Mouse (Mus musculus): ENCODE data around the gene Eif2d.
A peak's percentile ranks its signal among the peaks of the same experiment; 100 is the strongest.
"Not testable (repeated sequence)": the region's sequence is repeated elsewhere in the genome, so short reads cannot be mapped to it uniquely, and the experiment has no call there.

Gene Eif2d

DNA sequence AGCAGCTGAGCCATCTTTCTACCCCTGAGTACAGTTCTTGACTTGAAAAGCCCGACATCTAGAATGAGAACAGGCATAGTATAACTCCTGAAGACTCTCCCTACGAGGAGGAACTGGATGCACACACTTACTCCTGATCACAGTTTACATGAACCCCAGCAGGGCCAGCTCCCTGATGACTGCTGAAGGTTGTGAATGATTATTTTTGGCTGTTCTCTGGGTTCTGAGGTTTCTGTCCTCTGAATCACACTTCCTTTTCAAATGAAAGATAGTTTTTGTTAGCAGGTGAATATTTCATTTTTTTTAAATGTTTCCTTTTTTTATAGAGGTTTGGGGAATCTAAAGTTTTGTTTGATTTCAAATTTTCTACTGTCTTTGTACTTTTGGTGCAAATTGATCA is 11.5 kb upstream of the Eif2d start:
- DNase-seq, result no peak

DNA sequence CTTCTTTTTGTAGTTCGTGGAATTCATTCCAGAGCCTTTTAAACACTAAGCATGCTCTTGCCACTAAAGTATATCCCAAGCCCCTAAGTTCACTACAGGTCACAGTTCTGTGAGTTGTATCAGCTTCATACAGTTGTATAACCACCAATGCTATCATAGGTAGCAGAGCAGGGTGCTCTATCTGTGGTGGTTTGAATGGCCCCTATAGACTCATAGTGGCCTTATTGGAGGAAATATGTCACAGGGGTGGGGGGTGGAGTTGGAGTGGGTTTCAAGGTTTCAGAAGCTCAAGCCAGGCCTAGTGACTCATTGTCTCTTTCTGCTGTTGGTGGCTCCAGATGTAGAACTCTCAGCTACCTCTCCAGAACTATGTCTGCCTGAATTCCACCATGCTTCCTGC is 10.5 kb upstream of the Eif2d start:
- no peak for DNase-seq

DNA sequence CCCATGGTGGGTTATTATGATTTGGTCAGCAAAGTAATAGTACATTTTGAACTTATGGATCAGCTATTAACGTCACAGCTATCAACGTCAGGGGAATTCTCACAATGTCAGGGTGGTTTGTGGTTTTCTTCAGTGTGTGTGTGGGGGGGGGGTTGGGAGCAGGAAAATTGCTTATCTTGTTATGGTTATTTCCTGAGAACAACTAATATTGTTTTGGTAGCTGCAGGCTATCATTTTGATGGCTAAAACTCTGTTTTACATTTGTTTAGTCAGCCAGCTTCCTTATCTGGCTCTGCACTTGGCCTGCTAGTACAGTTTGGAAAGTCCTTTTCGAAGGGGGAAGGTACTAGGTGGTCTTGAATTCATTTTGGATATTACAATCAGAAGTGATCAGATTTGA is 7.8 kb upstream of the Eif2d start:
- DNase-seq, result not testable (repeated sequence)

DNA sequence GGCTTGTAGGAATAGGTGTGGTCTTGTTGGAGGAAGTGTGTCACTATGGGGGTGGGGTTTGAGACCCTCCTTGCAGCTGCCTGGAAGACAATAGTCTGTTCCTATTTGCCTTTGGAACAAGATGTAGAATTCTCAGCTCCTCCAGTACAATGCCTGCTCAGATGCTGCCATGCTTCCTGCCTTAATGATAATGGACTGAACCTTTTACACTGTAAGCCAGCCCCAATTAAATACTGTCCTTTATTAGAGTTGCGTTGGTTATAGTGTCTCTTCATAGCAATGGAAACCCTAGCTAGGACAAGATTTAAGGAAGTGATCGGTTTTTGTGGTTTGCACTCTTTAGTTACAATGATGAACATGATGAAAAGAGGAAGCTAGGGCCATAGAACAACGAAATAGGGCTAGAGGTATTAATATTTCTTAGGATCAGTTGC is 6.8 kb upstream of the Eif2d start:
- no peak for DNase-seq

DNA sequence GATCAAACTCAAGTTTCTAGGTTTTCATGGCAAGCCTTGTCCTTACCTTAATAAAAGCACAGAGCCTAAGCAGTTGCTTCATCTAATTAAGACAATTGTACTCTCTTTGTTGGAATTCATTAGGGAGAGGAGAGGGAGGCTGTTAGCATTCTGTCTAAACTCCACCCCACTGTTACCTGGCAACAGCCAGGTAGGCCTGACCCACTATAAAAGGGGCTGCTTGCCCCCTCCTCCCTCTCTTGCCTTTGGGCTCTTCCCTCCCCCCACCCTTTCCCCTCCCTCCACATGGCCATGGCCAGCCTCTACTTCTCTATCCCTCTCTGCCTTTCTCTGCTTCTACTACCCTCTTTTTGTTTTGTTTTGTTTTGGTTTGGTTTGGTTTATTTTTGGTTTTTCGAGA is 3.5 kb upstream of the Eif2d start:
- no peak for DNase-seq

DNA sequence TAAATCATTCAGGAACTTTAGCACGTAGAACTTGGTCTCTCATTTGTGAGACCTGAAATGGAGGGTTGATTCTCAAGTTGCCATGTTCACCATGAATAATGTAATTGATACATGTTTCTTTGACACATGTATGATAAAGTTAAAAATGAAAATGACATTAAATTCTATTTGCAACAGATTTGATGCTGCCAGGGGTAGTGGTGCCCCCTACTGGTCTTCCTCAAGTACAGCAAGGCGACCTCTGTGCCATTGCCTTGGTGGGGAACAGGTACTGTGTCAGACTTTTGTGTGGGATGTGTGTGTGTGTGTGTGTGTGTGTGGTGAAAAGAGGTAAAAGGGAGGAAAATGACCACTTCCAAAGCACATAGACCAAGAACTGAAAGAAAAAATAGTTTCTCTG is 2.5 kb downstream of the Eif2d start:
- DNase-seq, result peak; percentile 43

DNA sequence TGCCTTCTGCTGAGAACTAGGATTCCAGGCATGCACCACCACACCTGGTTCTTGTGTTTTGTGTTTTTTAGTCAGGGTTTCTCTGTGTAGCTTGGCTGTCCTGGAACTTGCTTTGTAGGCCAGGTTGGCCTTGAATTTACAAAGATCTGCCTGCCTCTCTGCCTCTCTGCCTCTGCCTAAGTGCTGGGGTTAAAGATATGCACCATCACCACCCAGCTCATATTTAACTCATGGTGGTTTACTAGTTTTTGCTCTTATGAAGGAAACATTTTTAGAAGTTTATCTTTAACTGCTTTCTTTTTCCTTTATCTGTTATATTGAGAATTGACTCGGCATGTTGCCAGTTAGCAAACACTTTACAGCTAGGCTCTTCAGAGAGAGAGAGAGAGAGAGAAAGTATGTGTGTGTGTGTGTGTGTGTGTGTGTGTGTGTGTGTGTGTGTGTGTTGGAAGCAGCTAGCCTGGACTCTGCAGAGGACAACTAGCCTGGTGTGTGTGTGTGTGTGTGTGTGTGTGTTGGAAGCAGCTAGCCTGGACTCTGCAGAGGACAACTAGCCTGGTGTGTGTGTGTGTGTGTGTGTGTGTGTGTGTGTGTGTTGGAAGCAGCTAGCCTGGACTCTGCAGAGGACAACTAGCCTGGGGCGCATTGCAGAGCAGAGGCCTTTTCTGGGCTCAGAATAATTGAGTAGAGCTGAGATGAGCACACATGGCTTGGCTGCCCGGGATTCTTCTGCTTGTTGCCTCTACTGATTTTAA is 6.8 kb downstream of the Eif2d start:
- not testable (repeated sequence) for DNase-seq

DNA sequence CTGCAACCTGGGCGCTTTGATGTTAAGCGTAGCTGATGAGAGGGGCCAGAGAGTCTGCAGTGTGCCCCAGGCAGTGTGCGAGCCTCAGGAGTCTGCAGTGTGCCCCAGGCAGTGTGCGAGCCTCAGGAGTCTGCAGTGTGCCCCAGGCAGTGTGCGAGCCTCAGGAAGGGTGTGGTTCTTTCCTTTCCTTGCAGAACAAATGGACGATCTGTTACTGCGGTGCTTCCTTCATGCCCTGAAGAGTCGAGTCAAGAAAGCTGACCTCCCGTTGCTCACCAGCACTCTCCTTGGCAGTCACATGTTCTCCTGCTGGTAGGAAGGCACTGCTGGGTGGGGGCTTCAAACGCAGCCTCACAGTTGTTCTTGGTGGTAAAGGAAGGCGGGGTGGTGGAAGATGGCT is 8.1 kb downstream of the Eif2d start:
- DNase-seq, result no peak

DNA sequence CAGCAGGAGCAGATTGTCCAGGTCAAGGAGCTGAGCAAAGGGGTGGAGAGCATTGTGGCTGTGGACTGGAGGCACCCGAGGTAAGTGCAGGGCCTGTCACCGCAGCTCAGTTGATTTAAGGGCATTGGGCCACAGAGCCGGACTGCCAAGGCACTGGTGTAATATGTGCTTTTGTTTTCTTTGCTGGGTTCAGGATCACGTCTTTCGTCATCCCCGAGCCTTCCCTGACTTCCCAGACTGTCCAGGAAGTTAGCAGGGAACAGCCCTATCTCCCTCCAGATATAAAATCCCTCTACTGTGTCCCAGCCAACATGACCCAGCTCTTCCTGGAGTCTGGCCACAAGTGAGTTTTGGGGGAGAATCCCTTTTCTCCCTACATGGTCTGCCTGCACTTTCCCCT is 11.4 kb downstream of the Eif2d start:
- DNase-seq, result no peak

DNA sequence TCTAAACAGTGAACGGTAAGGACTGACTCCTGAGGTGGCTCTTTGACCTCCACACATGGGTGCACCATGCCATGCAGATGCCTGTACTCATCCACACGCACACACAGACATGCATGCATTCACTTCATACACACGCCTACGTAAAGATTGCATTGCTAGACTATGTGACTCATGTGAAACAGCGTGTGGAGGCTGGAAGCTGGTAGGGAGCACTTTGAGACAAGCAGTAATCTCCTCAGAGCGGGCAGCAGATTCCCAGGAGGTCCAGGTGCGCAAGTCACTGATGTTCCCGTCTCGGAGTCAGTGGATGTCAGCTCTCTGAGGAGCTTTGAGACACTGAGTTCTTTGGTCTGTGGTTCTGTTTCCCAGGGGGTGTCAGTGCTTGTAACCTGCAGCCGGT is 14.6 kb downstream of the Eif2d start:
- DNase-seq, result no peak

DNA sequence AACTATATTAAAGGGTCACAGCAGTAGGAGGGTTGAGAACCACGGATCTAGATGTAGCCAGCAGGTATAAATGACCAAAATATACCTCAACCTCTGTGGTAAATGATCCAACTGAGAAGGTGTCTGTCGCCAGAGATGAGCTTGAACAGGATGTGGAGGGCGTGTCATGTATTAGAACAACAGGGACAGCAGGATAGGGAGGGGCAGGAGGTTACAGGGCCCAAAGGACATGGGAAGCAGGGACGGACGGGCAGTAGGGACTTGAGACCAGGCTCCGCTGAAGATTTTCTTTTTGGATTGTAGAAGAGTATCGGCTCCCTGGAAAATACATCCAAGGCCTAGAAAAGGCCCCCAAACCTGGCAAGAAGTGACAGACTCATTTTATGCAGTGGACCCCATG is 20.0 kb downstream of the Eif2d start:
- no peak for DNase-seq

DNA sequence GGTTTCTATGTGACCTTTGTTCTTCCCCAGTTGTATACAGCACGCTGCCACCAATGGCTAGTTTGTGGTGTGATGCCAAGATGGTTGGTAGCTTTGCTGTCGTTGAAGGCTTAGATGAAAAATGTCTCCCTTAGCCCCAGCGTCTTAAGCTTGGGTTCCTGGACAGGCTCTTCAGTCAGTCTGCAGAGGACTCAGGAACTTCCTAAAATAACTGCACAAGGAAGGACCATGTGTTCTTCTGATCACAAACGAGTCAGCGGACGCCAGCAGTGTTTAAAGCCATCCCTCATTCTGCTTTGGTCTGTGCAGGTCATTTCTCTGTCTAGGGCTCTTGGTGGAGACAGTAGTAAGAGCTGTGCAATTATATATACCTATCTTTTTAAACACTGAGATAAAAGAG is 20.8 kb downstream of the Eif2d start:
- DNase-seq, result no peak

DNA sequence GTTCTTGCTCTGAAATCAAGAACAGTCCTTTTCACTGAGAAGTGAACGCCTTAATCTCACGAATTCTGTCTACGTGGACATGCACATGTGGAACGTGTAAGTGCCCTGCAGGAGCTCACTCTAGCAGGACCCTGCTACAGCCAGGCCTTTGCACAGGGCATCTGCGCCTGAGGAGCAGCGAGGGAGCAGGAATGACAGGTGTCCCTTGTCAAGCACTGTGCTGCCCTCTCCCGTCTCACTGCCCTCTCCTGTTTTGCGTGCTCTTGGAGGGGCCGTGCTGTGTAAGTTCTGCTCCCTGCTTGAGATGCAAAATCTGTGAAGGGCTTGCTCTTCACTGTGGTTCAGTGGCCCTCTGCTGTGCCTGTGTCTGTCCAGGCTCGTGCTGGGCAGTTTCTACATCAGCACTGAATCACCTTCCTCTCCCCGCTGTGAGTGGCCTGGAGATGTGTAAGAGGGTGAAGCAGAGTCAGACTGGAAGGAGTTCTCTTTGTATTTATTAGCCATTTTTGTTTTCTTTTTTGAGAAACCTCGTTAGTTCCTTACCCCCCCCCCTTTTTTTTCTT is 21.4 kb downstream of the Eif2d start:
- DNase-seq, result no peak

DNA sequence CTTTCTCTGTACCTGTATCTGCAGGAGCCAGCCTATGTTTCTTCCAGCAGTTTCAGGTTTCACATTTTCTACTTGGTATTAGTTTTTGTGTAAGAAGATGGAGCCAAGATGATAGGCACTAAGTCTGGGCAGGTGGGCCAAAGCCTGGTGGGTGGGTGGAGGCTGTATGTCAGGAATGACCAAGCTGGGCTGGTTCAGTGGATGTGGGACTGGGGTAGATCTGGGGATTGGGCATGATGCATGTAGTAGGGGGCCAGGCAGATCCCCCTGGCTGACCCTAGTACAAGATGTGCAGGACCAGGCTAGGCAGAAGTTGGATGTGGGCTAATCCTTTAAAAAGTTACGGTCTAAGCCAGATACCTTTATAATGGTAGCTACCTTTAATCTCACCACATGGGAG is 22.2 kb downstream of the Eif2d start:
- DNase-seq, result no peak

DNA sequence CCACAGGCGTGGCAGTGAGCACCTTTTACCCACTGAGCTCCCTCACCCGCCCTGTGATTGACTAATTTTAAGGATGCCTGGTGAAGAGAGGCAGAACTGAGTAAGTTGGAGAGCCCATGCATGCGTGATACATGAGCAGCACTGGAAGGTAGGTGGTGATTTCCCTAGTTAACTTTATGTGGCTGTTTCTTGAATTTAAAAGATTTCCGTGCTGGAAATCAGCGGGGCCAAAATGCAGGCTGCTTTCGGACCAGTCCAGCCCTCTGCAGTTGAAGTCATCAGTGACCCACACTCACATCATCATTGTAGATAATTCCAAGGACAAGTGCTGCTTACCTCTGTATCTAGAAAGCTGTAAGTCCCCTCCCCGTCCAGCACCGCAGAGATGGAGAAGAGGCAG is 22.8 kb downstream of the Eif2d start:
- DNase-seq, result no peak

DNA sequence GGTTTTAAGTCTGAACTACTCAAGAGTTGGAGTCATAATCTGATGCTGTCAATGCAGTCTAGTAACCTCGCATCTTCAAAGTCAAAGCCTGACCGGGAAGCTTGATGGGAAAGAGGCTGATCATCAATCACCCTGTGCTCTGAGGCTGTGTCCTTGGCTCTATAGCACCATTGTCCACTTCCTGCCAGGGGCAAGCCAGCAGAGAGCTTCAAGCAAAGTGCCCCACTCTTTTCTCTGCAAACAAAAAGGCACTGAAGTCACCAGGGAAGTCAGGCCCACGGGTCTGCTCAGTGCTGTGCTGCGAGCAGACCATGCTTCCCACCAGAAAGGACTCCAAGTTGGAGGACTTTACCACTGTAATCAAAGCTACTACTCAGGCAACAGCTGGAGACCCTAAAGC is 24.3 kb downstream of the Eif2d start:
- no peak for DNase-seq

DNA sequence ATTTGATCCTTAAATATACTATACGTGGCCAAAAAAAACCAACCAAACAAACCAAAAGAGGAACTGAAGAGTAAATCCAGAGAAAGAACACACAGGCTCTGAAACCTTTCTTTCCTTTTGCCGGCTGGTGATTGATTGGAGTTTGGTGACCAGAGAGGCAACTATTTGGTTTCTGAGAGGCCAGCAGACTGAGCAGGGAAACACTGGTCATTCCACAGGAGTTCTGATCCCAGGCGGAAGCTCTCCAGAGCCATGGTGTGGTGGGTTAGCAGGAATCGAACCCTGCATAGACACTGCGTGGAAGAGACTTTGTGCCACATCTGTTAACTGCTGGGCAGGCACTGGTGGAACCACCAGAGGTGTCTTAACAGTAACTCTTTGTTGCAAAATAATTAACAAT is 25.1 kb downstream of the Eif2d start:
- DNase-seq, result no peak

DNA sequence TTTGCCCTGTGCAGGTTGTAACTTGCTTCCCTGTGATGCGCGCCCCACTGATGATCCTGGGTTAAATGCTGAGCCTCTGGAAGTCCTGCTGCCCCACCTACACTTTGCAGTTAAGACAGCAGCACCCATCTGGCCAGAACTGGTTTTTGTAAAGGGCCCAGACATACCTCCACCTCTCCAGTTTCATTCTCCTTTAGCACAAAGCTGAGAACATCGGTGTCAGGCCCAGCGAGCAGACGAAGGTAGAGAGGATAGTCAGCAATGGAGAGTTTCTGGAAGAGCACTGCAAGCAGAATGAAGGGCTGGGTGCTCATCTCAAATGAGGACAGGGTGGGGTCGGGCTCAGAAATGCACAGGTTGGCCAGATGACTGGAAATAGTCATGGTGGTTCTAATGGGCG is 27.4 kb downstream of the Eif2d start:
- DNase-seq, result no peak

DNA sequence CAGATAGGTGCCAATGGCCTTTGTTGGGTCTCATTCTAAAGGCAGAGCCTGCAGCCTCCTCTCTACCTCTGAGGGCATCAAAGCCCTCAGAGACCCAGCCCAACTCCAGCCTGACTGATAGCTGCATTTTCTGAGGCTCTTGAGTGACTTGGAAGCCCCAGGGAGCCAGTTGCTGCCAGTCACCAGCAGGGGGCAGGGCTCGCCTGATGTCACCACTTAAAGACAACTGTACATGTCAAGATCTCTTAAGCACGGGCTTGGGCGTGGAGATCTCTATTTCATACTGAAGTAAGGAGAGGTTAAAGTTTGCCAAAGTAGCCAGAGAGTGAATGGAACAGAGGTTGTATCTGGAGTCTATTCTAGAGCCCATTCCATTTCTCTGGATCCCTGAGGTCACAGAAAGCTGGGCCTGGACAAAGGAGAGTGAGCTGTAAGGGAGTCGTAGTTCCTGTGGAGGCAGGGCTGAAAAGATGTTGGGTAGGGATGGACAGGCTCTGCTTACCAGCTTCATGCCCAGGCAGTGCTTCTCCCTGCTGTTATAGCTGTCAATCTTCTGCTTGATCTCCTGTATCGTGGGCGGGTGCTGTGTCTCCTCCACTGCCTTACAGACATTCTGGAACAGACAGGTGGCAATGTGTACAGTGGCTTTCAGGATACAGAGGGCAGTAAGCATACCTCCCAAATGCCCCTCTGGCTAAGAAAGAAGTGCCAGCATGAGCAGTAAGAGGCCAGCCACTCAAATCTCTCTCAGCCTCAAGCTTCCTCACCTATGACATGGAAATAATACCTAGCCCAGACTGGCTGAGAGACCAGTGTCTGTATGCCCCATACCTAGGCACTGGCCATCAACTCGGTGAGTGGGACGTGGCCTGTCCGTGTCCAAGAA is 28.9 kb downstream of the Eif2d start:
- DNase-seq, result peak; percentile 87

DNA sequence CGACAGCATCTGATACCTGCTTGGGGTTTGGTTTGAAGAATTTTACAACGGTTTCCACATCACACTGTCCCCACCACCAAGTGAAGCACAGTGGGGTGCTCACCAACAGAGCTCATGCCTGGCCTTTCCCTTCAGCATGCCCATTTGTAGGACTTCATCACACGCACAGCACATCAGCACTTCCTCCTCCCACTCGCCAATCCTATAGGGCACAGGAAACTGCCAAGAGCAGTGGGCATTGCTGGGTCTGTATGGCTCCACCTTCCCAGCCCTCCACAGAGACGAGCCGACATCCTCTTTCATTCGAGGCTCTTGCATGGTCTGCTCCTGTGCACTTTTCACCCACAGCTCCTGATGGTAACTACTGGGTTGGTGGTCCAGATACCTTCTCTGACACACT is 30.2 kb downstream of the Eif2d start:
- DNase-seq, result no peak

DNA sequence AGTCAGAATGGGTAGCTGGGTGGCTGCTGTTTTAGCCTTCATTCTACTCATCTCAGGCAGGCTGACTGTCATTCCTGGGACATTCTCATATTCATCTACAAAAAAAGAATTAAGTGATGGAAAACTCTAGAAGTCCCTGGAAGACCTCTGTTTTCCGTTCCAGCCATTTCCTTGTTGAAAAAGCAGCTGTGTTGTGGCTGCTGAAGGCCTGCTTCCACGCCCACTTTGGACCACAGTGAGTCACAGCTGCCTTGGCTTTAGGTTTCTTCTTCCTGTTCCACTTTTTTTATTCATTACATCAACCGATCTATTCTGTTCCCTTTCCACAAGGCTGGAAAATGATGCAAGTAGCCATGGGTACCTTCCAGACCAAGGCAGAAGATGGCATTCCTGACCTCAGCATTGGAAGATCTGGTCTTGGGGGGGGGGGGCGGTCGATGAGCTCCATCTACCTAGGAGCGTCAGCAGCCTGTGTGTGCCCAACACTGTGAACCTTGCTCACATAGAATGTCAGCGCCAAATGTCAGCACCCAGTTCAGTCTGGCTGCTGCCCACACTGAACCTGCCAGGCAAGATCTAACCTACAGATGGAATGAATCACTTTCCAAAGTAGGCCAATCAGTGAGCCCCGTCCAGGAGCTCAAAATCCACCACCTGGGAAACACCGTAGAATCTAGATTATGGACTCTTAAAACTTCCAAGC is 31.4 kb downstream of the Eif2d start:
- DNase-seq, result no peak

DNA sequence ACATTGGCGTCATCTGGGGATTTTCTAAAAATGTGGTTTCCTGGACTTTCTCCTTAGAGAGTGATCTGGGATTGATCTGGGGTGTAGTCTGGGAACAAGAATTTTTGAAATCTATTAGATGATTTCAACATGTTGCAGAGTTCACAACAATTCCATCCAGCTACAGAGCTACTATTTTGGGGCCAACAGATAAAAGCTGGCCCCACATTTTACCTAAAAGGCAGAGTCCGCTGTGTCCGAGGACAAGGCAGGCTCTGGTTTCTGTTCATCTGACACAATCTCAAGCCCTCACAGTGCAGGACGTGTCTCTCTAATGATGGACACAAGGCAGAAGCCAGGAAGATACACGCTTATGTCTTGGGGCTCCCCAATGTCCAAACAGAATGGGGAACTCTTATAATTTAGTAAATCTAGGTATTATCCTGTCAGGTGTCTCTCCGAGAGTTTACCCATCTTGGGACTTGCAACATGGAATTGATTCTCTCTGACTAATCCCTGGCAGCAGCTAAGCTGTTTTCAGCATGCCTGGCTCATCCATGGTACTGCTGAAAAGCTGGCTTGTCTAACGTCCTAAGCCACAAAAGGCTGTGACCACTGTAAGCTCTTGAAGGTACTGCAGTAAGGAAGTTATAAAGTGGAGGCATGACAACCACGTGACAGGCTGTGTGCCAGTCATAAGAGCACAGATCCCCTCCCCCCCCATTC is 32.1 kb downstream of the Eif2d start:
- DNase-seq, result no peak

Data from right cerebral cortex, postnatal 4 days (tissue).